Mouse (Mus musculus): ENCODE data around the gene Mob4. TPM values are rescaled to one million over a fixed set of nuclear protein-coding genes. Genes with fewer than 3 reads are reported as not detected.
A peak's percentile ranks its signal among the peaks of the same experiment; 100 is the strongest.

Gene Mob4
- polyA plus RNA-seq (2015; fragmentation: Nextera tagmentation; extraction: Ambion mirVana) = 190 and 200 TPM in 2 replicates

- ATAC-seq (ENCODE audit: low FRiP score) = peak; percentile 98
- H3K27ac ChIP-seq = peak within 1 kb of the TSS; percentile 98
Observed at GRCm38 (mm10) chr1:55130943-55131401, at the start of gene Mob4. Gene Mob4, plus strand, starts transcription at chr1:55131231.

GRCm38 (mm10) chr1:55082106-55082505 is 48.9 kb upstream of the Mob4 start:
- ATAC-seq (ENCODE audit: low FRiP score) = no peak
- H3K9me3 ChIP-seq = no peaks in the 10 kb centered on the region
- WGBS = 69% methylated on average over 1 of the region's 1 CpGs
- no peak overlapping the region for H3K4me2 ChIP-seq
- no peak overlapping the region for H3K9ac ChIP-seq
- H3K36me3 ChIP-seq = peaks cover 75% of the 10 kb centered on the region
- H3K27ac ChIP-seq = no peak overlapping the region
- no peaks in the 10 kb centered on the region for H3K27me3 ChIP-seq
- H3K4me3 ChIP-seq = no peak overlapping the region
- peaks cover 31% of the 10 kb centered on the region for H3K4me1 ChIP-seq (replicated peaks)

More at GRCm38 (mm10) chr1:55130943-55131401, at the start of gene Mob4:
- no peaks in the 10 kb centered on the region for H3K9me3 ChIP-seq
- peaks cover 7% of the 10 kb centered on the region; the same call in 1 of the 2 replicates for H3K36me3 ChIP-seq
- no peaks in the 10 kb centered on the region for H3K27me3 ChIP-seq
- H3K4me3 ChIP-seq = peak within 1 kb of the TSS; percentile 93
- peaks cover 23% of the 10 kb centered on the region for H3K4me1 ChIP-seq (replicated peaks)
- WGBS = under 1% methylated on average over 41 of the region's 42 CpGs
- H3K9ac ChIP-seq = peak within 1 kb of the TSS; percentile 98
- H3K4me2 ChIP-seq = peak within 1 kb of the TSS; percentile 74

GRCm38 (mm10) chr1:55085781-55086366 is 45.2 kb upstream of the Mob4 start:
- Histone ChIP-seq H3K4me1 (replicated peaks) (peaks cover 46% of the 10 kb centered on the region), H3K36me3 (peaks cover 46% of the 10 kb centered on the region), H3K4me2 (peak overlapping the region; percentile 95), H3K9me3 (no peaks in the 10 kb centered on the region), H3K9ac (peak overlapping the region; percentile 43), H3K4me3 (peak overlapping the region; percentile 94), H3K27me3 (no peaks in the 10 kb centered on the region), H3K27ac (no peak overlapping the region)
- 56% methylated on average over 7 of the region's 7 CpGs for WGBS
- ATAC-seq (ENCODE audit: low FRiP score) = no peak

- H3K27me3 ChIP-seq = no peaks in the 10 kb centered on the region
- WGBS = under 1% methylated on average over 13 of the region's 13 CpGs
- peak overlapping the region; percentile 96 for H3K27ac ChIP-seq
- no peaks in the 10 kb centered on the region for H3K9me3 ChIP-seq
- H3K9ac ChIP-seq = peak overlapping the region; percentile 93
- H3K4me2 ChIP-seq = peak overlapping the region; percentile 95
- peaks cover 43% of the 10 kb centered on the region for H3K36me3 ChIP-seq
- H3K4me1 ChIP-seq (replicated peaks) = peaks cover 46% of the 10 kb centered on the region
- peak overlapping the region; percentile 94 for H3K4me3 ChIP-seq
- no peak; the same call in 1 of the 2 replicates for ATAC-seq (ENCODE audit: low FRiP score)
Observed at GRCm38 (mm10) chr1:55086868-55087400, 44.1 kb upstream of the Mob4 start.

- 0% methylated on average over 37 of the region's 57 CpGs for WGBS
- peak overlapping the region; percentile 96 for H3K27ac ChIP-seq
- H3K4me3 ChIP-seq = peak overlapping the region; percentile 94
- peaks cover 46% of the 10 kb centered on the region for H3K4me1 ChIP-seq (replicated peaks)
- peaks cover 42% of the 10 kb centered on the region for H3K36me3 ChIP-seq
- H3K27me3 ChIP-seq = no peaks in the 10 kb centered on the region
- H3K4me2 ChIP-seq = peak overlapping the region; percentile 95
- ATAC-seq (ENCODE audit: low FRiP score) = peak; percentile 59
- H3K9ac ChIP-seq = peak overlapping the region; percentile 93
- H3K9me3 ChIP-seq = no peaks in the 10 kb centered on the region
Observed at GRCm38 (mm10) chr1:55087401-55087904, 43.6 kb upstream of the Mob4 start.

- peak; percentile 96 for ATAC-seq (ENCODE audit: low FRiP score)
- Histone ChIP-seq H3K4me2 (peak within 1 kb of the TSS; percentile 95), H3K27ac (peak within 1 kb of the TSS; percentile 96), H3K4me3 (peak within 1 kb of the TSS; percentile 94), H3K4me1 (replicated peaks) (peaks cover 46% of the 10 kb centered on the region), H3K27me3 (no peaks in the 10 kb centered on the region), H3K9ac (peak within 1 kb of the TSS; percentile 93), H3K36me3 (peaks cover 36% of the 10 kb centered on the region), H3K9me3 (no peaks in the 10 kb centered on the region)
- under 1% methylated on average over 70 of the region's 76 CpGs for WGBS
Observed at GRCm38 (mm10) chr1:55087932-55088610, 43.0 kb upstream of the Mob4 start, which contains the start of the genes Hspe1 and Hspd1. Gene Hspe1, plus strand, starts transcription at chr1:55088132. Gene Hspd1, minus strand, starts transcription at chr1:55088243.

- ATAC-seq (ENCODE audit: low FRiP score) = peak; percentile 4; the same call in 1 of the 2 replicates
- H3K27me3 ChIP-seq = no peaks in the 10 kb centered on the region
- H3K36me3 ChIP-seq = peaks cover 33% of the 10 kb centered on the region
- WGBS = 12% methylated on average over 16 of the region's 16 CpGs
- peak overlapping the region; percentile 95 for H3K4me2 ChIP-seq
- peak overlapping the region; percentile 96 for H3K27ac ChIP-seq
- H3K4me3 ChIP-seq = peak overlapping the region; percentile 94
- H3K9ac ChIP-seq = peak overlapping the region; percentile 93
- H3K4me1 ChIP-seq (replicated peaks) = peaks cover 44% of the 10 kb centered on the region
- H3K9me3 ChIP-seq = no peaks in the 10 kb centered on the region
Observed at GRCm38 (mm10) chr1:55088611-55089497, 42.2 kb upstream of the Mob4 start.

GRCm38 (mm10) chr1:55089498-55090064 is 41.5 kb upstream of the Mob4 start:
- Histone ChIP-seq H3K9ac (peak overlapping the region; percentile 93; the same call in 1 of the 2 replicates), H3K4me1 (replicated peaks) (peaks cover 37% of the 10 kb centered on the region), H3K4me3 (peak overlapping the region; percentile 94; the same call in 1 of the 2 replicates), H3K27me3 (no peaks in the 10 kb centered on the region), H3K4me2 (peak overlapping the region; percentile 95), H3K27ac (no peak overlapping the region), H3K36me3 (peaks cover 25% of the 10 kb centered on the region), H3K9me3 (no peaks in the 10 kb centered on the region)
- 91% methylated on average over 5 of the region's 5 CpGs for WGBS
- ATAC-seq (ENCODE audit: low FRiP score) = no peak

- H3K4me1 ChIP-seq (replicated peaks) = peaks cover 15% of the 10 kb centered on the region
- no peak overlapping the region for H3K4me3 ChIP-seq
- 88% methylated on average over 2 of the region's 2 CpGs for WGBS
- no peak overlapping the region for H3K4me2 ChIP-seq
- H3K27ac ChIP-seq = no peak overlapping the region
- no peak for ATAC-seq (ENCODE audit: low FRiP score)
- no peaks in the 10 kb centered on the region for H3K9me3 ChIP-seq
- H3K9ac ChIP-seq = no peak overlapping the region
- H3K27me3 ChIP-seq = no peaks in the 10 kb centered on the region
- peaks cover 20% of the 10 kb centered on the region for H3K36me3 ChIP-seq
Observed at GRCm38 (mm10) chr1:55092056-55092455, 39.0 kb upstream of the Mob4 start.

- Histone ChIP-seq H3K27me3 (no peaks in the 10 kb centered on the region), H3K9me3 (no peaks in the 10 kb centered on the region), H3K27ac (no peak overlapping the region), H3K9ac (no peak overlapping the region), H3K4me1 (replicated peaks) (peaks cover 15% of the 10 kb centered on the region), H3K36me3 (peaks cover 20% of the 10 kb centered on the region), H3K4me3 (no peak overlapping the region), H3K4me2 (no peak overlapping the region)
- 85% methylated on average over 1 of the region's 1 CpGs for WGBS
- no peak for ATAC-seq (ENCODE audit: low FRiP score)
Observed at GRCm38 (mm10) chr1:55092469-55092868, 38.6 kb upstream of the Mob4 start.

GRCm38 (mm10) chr1:55106919-55107585 is 24.0 kb upstream of the Mob4 start:
- no peak overlapping the region for H3K4me3 ChIP-seq
- ATAC-seq (ENCODE audit: low FRiP score) = no peak
- 90% methylated on average over 9 of the region's 9 CpGs for WGBS

More at GRCm38 (mm10) chr1:55106919-55107585, 24.0 kb upstream of the Mob4 start:
- no peak overlapping the region for H3K27ac ChIP-seq
- no peak overlapping the region for H3K9ac ChIP-seq
- H3K4me1 ChIP-seq (replicated peaks) = no peaks in the 10 kb centered on the region
- no peaks in the 10 kb centered on the region for H3K36me3 ChIP-seq
- no peaks in the 10 kb centered on the region for H3K9me3 ChIP-seq
- H3K27me3 ChIP-seq = no peaks in the 10 kb centered on the region
- no peak overlapping the region for H3K4me2 ChIP-seq

All from hindbrain, embryonic 13.5 days (tissue).